Mouse (Mus musculus): ENCODE measurements around the gene Slc9c1. TPM values are rescaled to one million over a fixed set of nuclear protein-coding genes. Genes with fewer than 3 reads are reported as not detected.

Gene Slc9c1
- polyA plus RNA-seq, 1 experiment from 2014 or later = not detected

- no peak overlapping the region for H3K9ac ChIP-seq (ENCODE audit: low read depth, low read length)
- WGBS = 60% methylated on average over 5 of the region's 5 CpGs
- no peaks in the 10 kb centered on the region for H3K36me3 ChIP-seq (ENCODE audit: control insufficient read depth, insufficient read depth, low read length)
- no peaks in the 10 kb centered on the region for H3K4me1 ChIP-seq (ENCODE audit: control insufficient read depth, insufficient read depth, low read length)
- ATAC-seq (ENCODE audit: low read depth) (no peak), DNase-seq (ENCODE audit: low spot score) (peak; percentile 80)
- no peak overlapping the region for H3K27ac ChIP-seq (replicated peaks; ENCODE audit: low read depth, low read length)
- no peak overlapping the region for H3K4me3 ChIP-seq (ENCODE audit: low read depth, low read length)
- no peaks in the 10 kb centered on the region for H3K27me3 ChIP-seq (replicated peaks; ENCODE audit: control insufficient read depth, insufficient read depth, low read length)
- no peak overlapping the region for H3K4me2 ChIP-seq (ENCODE audit: low read depth, low read length)
- no peaks in the 10 kb centered on the region for H3K9me3 ChIP-seq (ENCODE audit: control insufficient read depth, low read length)
Measured at GRCm38 (mm10) chr16:45630347-45630960, 95.3 kb downstream of the Slc9c1 start.

GRCm38 (mm10) chr16:45632420-45632819 is 97.3 kb downstream of the Slc9c1 start:
- Histone ChIP-seq H3K36me3 (ENCODE audit: control insufficient read depth, insufficient read depth, low read length) (no peaks in the 10 kb centered on the region), H3K4me1 (ENCODE audit: control insufficient read depth, insufficient read depth, low read length) (no peaks in the 10 kb centered on the region), H3K27me3 (replicated peaks; ENCODE audit: control insufficient read depth, insufficient read depth, low read length) (no peaks in the 10 kb centered on the region), H3K4me3 (ENCODE audit: low read depth, low read length) (no peak overlapping the region), H3K27ac (replicated peaks; ENCODE audit: low read depth, low read length) (no peak overlapping the region), H3K9ac (ENCODE audit: low read depth, low read length) (no peak overlapping the region), H3K4me2 (ENCODE audit: low read depth, low read length) (no peak overlapping the region), H3K9me3 (ENCODE audit: control insufficient read depth, low read length) (no peaks in the 10 kb centered on the region)
- 77% methylated on average over 4 of the region's 4 CpGs for WGBS
- no peak for DNase-seq (ENCODE audit: low spot score)
- ATAC-seq (ENCODE audit: low read depth) = no peak

GRCm38 (mm10) chr16:45635826-45636225 is 100.7 kb downstream of the Slc9c1 start:
- ATAC-seq (ENCODE audit: low read depth) = no peak
- H3K27me3 ChIP-seq (replicated peaks; ENCODE audit: control insufficient read depth, insufficient read depth, low read length) = no peaks in the 10 kb centered on the region

GRCm38 (mm10) chr16:45640070-45640762 is 105.1 kb downstream of the Slc9c1 start:
- Histone ChIP-seq H3K27ac (replicated peaks; ENCODE audit: low read depth, low read length) (no peak overlapping the region), H3K9ac (ENCODE audit: low read depth, low read length) (no peak overlapping the region), H3K4me2 (ENCODE audit: low read depth, low read length) (no peak overlapping the region), H3K27me3 (replicated peaks; ENCODE audit: control insufficient read depth, insufficient read depth, low read length) (no peaks in the 10 kb centered on the region), H3K4me1 (ENCODE audit: control insufficient read depth, insufficient read depth, low read length) (no peaks in the 10 kb centered on the region), H3K4me3 (ENCODE audit: low read depth, low read length) (no peak overlapping the region), H3K36me3 (ENCODE audit: control insufficient read depth, insufficient read depth, low read length) (no peaks in the 10 kb centered on the region), H3K9me3 (ENCODE audit: control insufficient read depth, low read length) (no peaks in the 10 kb centered on the region)
- WGBS = 76% methylated on average over 10 of the region's 10 CpGs
- DNase-seq (ENCODE audit: low spot score) (no peak), ATAC-seq (ENCODE audit: low read depth) (0 out of 2 replicates have a peak, but pooled peaks have one; percentile 44)

More at GRCm38 (mm10) chr16:45635826-45636225, 100.7 kb downstream of the Slc9c1 start:
- Histone ChIP-seq H3K27ac (replicated peaks; ENCODE audit: low read depth, low read length) (no peak overlapping the region), H3K4me3 (ENCODE audit: low read depth, low read length) (no peak overlapping the region), H3K9ac (ENCODE audit: low read depth, low read length) (no peak overlapping the region), H3K4me2 (ENCODE audit: low read depth, low read length) (no peak overlapping the region), H3K9me3 (ENCODE audit: control insufficient read depth, low read length) (no peaks in the 10 kb centered on the region), H3K4me1 (ENCODE audit: control insufficient read depth, insufficient read depth, low read length) (no peaks in the 10 kb centered on the region), H3K36me3 (ENCODE audit: control insufficient read depth, insufficient read depth, low read length) (no peaks in the 10 kb centered on the region)
- DNase-seq (ENCODE audit: low spot score) = no peak
- WGBS = 84% methylated on average over 2 of the region's 2 CpGs

GRCm38 (mm10) chr16:45641301-45641700 is 106.2 kb downstream of the Slc9c1 start:
- DNase-seq (ENCODE audit: low spot score) = no peak
- Histone ChIP-seq H3K27me3 (replicated peaks; ENCODE audit: control insufficient read depth, insufficient read depth, low read length) (no peaks in the 10 kb centered on the region), H3K27ac (replicated peaks; ENCODE audit: low read depth, low read length) (no peak overlapping the region), H3K9ac (ENCODE audit: low read depth, low read length) (no peak overlapping the region), H3K4me3 (ENCODE audit: low read depth, low read length) (no peak overlapping the region), H3K4me1 (ENCODE audit: control insufficient read depth, insufficient read depth, low read length) (no peaks in the 10 kb centered on the region), H3K9me3 (ENCODE audit: control insufficient read depth, low read length) (no peaks in the 10 kb centered on the region), H3K4me2 (ENCODE audit: low read depth, low read length) (no peak overlapping the region), H3K36me3 (ENCODE audit: control insufficient read depth, insufficient read depth, low read length) (no peaks in the 10 kb centered on the region)
- ATAC-seq (ENCODE audit: low read depth) = no peak
- 54% methylated on average over 3 of the region's 3 CpGs for WGBS

GRCm38 (mm10) chr16:45643944-45644343 is 108.8 kb downstream of the Slc9c1 start:
- Histone ChIP-seq H3K27ac (replicated peaks; ENCODE audit: low read depth, low read length) (no peak overlapping the region), H3K27me3 (replicated peaks; ENCODE audit: control insufficient read depth, insufficient read depth, low read length) (no peaks in the 10 kb centered on the region), H3K4me3 (ENCODE audit: low read depth, low read length) (no peak overlapping the region), H3K4me1 (ENCODE audit: control insufficient read depth, insufficient read depth, low read length) (no peaks in the 10 kb centered on the region), H3K9ac (ENCODE audit: low read depth, low read length) (no peak overlapping the region), H3K9me3 (ENCODE audit: control insufficient read depth, low read length) (no peaks in the 10 kb centered on the region), H3K4me2 (ENCODE audit: low read depth, low read length) (no peak overlapping the region), H3K36me3 (ENCODE audit: control insufficient read depth, insufficient read depth, low read length) (no peaks in the 10 kb centered on the region)
- WGBS = 84% methylated on average over 3 of the region's 3 CpGs
- DNase-seq (ENCODE audit: low spot score) (no peak), ATAC-seq (ENCODE audit: low read depth) (no peak)

- no peak for DNase-seq (ENCODE audit: low spot score)
- H3K4me3 ChIP-seq (ENCODE audit: low read depth, low read length) = no peak overlapping the region
- H3K4me1 ChIP-seq (ENCODE audit: control insufficient read depth, insufficient read depth, low read length) = no peaks in the 10 kb centered on the region
- no peaks in the 10 kb centered on the region for H3K36me3 ChIP-seq (ENCODE audit: control insufficient read depth, insufficient read depth, low read length)
- no peak overlapping the region for H3K4me2 ChIP-seq (ENCODE audit: low read depth, low read length)
- no peak for ATAC-seq (ENCODE audit: low read depth)
- no peaks in the 10 kb centered on the region for H3K9me3 ChIP-seq (ENCODE audit: control insufficient read depth, low read length)
- no peak overlapping the region for H3K9ac ChIP-seq (ENCODE audit: low read depth, low read length)
- no peak overlapping the region for H3K27ac ChIP-seq (replicated peaks; ENCODE audit: low read depth, low read length)
- H3K27me3 ChIP-seq (replicated peaks; ENCODE audit: control insufficient read depth, insufficient read depth, low read length) = no peaks in the 10 kb centered on the region
- 68% methylated on average over 6 of the region's 6 CpGs for WGBS
Measured at GRCm38 (mm10) chr16:45644380-45644779, 109.3 kb downstream of the Slc9c1 start.

GRCm38 (mm10) chr16:45651497-45651896 is 116.4 kb downstream of the Slc9c1 start:
- 72% methylated on average over 2 of the region's 2 CpGs for WGBS

More at GRCm38 (mm10) chr16:45651497-45651896, 116.4 kb downstream of the Slc9c1 start:
- no peak overlapping the region for H3K4me2 ChIP-seq (ENCODE audit: low read depth, low read length)
- no peak overlapping the region for H3K27ac ChIP-seq (replicated peaks; ENCODE audit: low read depth, low read length)
- peaks cover 13% of the 10 kb centered on the region for H3K27me3 ChIP-seq (replicated peaks; ENCODE audit: control insufficient read depth, insufficient read depth, low read length)
- DNase-seq (ENCODE audit: low spot score) = no peak
- no peak for ATAC-seq (ENCODE audit: low read depth)
- H3K4me3 ChIP-seq (ENCODE audit: low read depth, low read length) = no peak overlapping the region
- H3K36me3 ChIP-seq (ENCODE audit: control insufficient read depth, insufficient read depth, low read length) = no peaks in the 10 kb centered on the region
- H3K9ac ChIP-seq (ENCODE audit: low read depth, low read length) = no peak overlapping the region
- H3K9me3 ChIP-seq (ENCODE audit: control insufficient read depth, low read length) = no peaks in the 10 kb centered on the region
- peaks cover 10% of the 10 kb centered on the region; the same call in 1 of the 2 replicates for H3K4me1 ChIP-seq (ENCODE audit: control insufficient read depth, insufficient read depth, low read length)

All from embryonic facial prominence, embryonic 14.5 days (tissue).